Mouse (Mus musculus) G1E (cell line): ENCODE data around the gene Lrrc31. TPM values are rescaled to one million over a fixed set of nuclear protein-coding genes. Genes with fewer than 3 reads are reported as not detected.

Experiments used
- ATAC-seq: 2 replicates; pipeline ENCODE4 v1.8.0; 2016; ENCODE audit warnings: mild to moderate bottlenecking; ENCODE audit not compliant: insufficient number of reproducible peaks, poor library complexity, low FRiP score, severe bottlenecking; ENCODE audit errors: extremely low read depth
- DNase-seq: peaks from one replicate; pipeline ENCODE4 v3.0.0; 2012; ENCODE audit warnings: low spot score
- H3K27me3 ChIP-seq: 2 replicates; pipeline ENCODE4 v1.6.1; 2012; ENCODE audit warnings: mild to moderate bottlenecking, low read length, inconsistent platforms; ENCODE audit not compliant: insufficient read depth
- H3K36me3 ChIP-seq: replicated peaks from 2 replicates; pipeline ENCODE3; 2012; ENCODE audit warnings: mild to moderate bottlenecking, inconsistent platforms
- H3K4me1 ChIP-seq: 2 replicates; pipeline ENCODE4 v1.6.1; 2012; ENCODE audit warnings: low read depth, low read length, inconsistent platforms, mixed read lengths; ENCODE audit not compliant: insufficient read depth
- H3K4me3 ChIP-seq: 2 replicates; pipeline ENCODE4 v1.5.1; 2012; ENCODE audit warnings: low read depth, mild to moderate bottlenecking, inconsistent platforms, low read length, moderate library complexity, mixed read lengths
- H3K9me3 ChIP-seq: replicated peaks from 2 replicates; pipeline ENCODE4 v1.6.1; 2012; ENCODE audit warnings: inconsistent platforms
- CTCF ChIP-seq: IDR thresholded peaks from 2 replicates; pipeline ENCODE4 v1.5.1; 2012; ENCODE audit warnings: low read depth, low read length, inconsistent platforms, mixed read lengths
- GATA1 ChIP-seq: IDR thresholded peaks from 2 replicates; pipeline ENCODE4 v1.6.1; 2012; ENCODE audit warnings: borderline replicate concordance, low read length, inconsistent platforms, mixed read lengths
- GATA2 ChIP-seq: IDR thresholded peaks from 2 replicates; pipeline ENCODE4 v1.6.1; 2012; ENCODE audit warnings: low read depth, low read length, inconsistent platforms, borderline replicate concordance
- POLR2AphosphoS5 ChIP-seq: IDR thresholded peaks from 2 replicates; pipeline ENCODE4 v1.6.1; 2012; ENCODE audit warnings: low read depth, low read length, inconsistent platforms; ENCODE audit not compliant: insufficient replicate concordance
- TAL1 ChIP-seq: conservative IDR thresholded peaks from 2 replicates; pipeline ENCODE4 v1.6.1; 2012; ENCODE audit warnings: low read depth, low read length, inconsistent platforms, mixed read lengths
- polyA plus RNA-seq: library from polyadenylated mRNA; stranded (reverse); fragments of >175 nt; gene quantifications from 2 replicates; pipeline ENCODE4 v1.2.3, GENCODE M21; 2012
- total RNA-seq, 2 experiments: library from RNA; stranded (forward) in 1 of 2; stranded (reverse) in 1 of 2; fragments of 200-1000 nt in 1 of 2; fragments of >200 nt in 1 of 2; fragmentation: Nextera tagmentation in 1 of 2; gene quantifications; 2 replicates each; pipeline ENCODE4 v1.2.3; 2014 to 2017

Gene Lrrc31
- total and polyA plus RNA-seq, 3 experiments = 1.7 TPM; not detected in 2

- TF ChIP-seq TAL1 = no peak
- TF ChIP-seq GATA1 = no peak
- no peak for TF ChIP-seq CTCF
- no peak for TF ChIP-seq POLR2AphosphoS5
- no peak for TF ChIP-seq GATA2
- DNase-seq = no peak
- ATAC-seq = no peak
Measured at GRCm38 (mm10) chr3:30658486-30658885, 41.2 kb downstream of the Lrrc31 start.

GRCm38 (mm10) chr3:30655937-30656336, 43.7 kb downstream of the Lrrc31 start:
- Histone ChIP-seq H3K4me3 (no peak overlapping the region), H3K9me3 (no peaks in the 10 kb centered on the region), H3K27me3 (peaks cover 3% of the 10 kb centered on the region; the same call in 1 of the 2 replicates), H3K4me1 (no peaks in the 10 kb centered on the region), H3K36me3 (no peaks in the 10 kb centered on the region)
- ATAC-seq = no peak
- TF ChIP-seq GATA1 (no peak), CTCF (no peak), POLR2AphosphoS5 (no peak), GATA2 (no peak), TAL1 (no peak)
- no peak for DNase-seq

More at GRCm38 (mm10) chr3:30658486-30658885, 41.2 kb downstream of the Lrrc31 start:
- Histone ChIP-seq H3K36me3 (no peaks in the 10 kb centered on the region), H3K27me3 (peaks cover 3% of the 10 kb centered on the region; the same call in 1 of the 2 replicates), H3K4me3 (no peak overlapping the region), H3K4me1 (no peaks in the 10 kb centered on the region), H3K9me3 (no peaks in the 10 kb centered on the region)

GRCm38 (mm10) chr3:30650062-30650841, 49.4 kb downstream of the Lrrc31 start:
- no peak for TF ChIP-seq POLR2AphosphoS5
- no peak for TF ChIP-seq CTCF
- no peak for TF ChIP-seq GATA1
- TF ChIP-seq GATA2 = no peak
- no peak for TF ChIP-seq TAL1
- H3K27me3 ChIP-seq = peaks cover 19% of the 10 kb centered on the region
- no peak overlapping the region for H3K4me3 ChIP-seq

GRCm38 (mm10) chr3:30648466-30648865, 51.2 kb downstream of the Lrrc31 start:
- H3K9me3 ChIP-seq = no peaks in the 10 kb centered on the region
- TF ChIP-seq POLR2AphosphoS5 (no peak), CTCF (no peak), TAL1 (no peak), GATA2 (no peak), GATA1 (no peak)
- DNase-seq (no peak), ATAC-seq (no peak)
- H3K4me1 ChIP-seq = peaks cover 5% of the 10 kb centered on the region
- peaks cover 19% of the 10 kb centered on the region for H3K27me3 ChIP-seq
- no peaks in the 10 kb centered on the region for H3K36me3 ChIP-seq
- H3K4me3 ChIP-seq = no peak overlapping the region

More at GRCm38 (mm10) chr3:30650062-30650841, 49.4 kb downstream of the Lrrc31 start:
- no peaks in the 10 kb centered on the region for H3K9me3 ChIP-seq
- ATAC-seq = no peak
- peaks cover 5% of the 10 kb centered on the region for H3K4me1 ChIP-seq
- no peaks in the 10 kb centered on the region for H3K36me3 ChIP-seq
- DNase-seq = no peak

- H3K4me3 ChIP-seq = no peak within 1 kb of the TSS
- no peak for DNase-seq
- peaks cover 19% of the 10 kb centered on the region for H3K27me3 ChIP-seq
- no peaks in the 10 kb centered on the region for H3K36me3 ChIP-seq
- peaks cover 5% of the 10 kb centered on the region for H3K4me1 ChIP-seq
- H3K9me3 ChIP-seq = no peaks in the 10 kb centered on the region
- ATAC-seq = peak; percentile 28; the same call in 1 of the 2 replicates
- TF ChIP-seq POLR2AphosphoS5 (no peak), GATA2 (no peak), CTCF (no peak), TAL1 (no peak), GATA1 (no peak)
Measured at GRCm38 (mm10) chr3:30647440-30648090, 52.1 kb downstream of the Lrrc31 start, which contains the start of gene Lrrc34. Gene Lrrc34, minus strand, starts transcription at chr3:30647869.

- H3K4me3 ChIP-seq = no peak overlapping the region
- no peak for ATAC-seq
- H3K9me3 ChIP-seq = no peaks in the 10 kb centered on the region
- H3K36me3 ChIP-seq = no peaks in the 10 kb centered on the region
- peaks cover 19% of the 10 kb centered on the region for H3K27me3 ChIP-seq
- no peak for DNase-seq
- TF ChIP-seq CTCF (no peak), POLR2AphosphoS5 (no peak), TAL1 (no peak), GATA2 (no peak), GATA1 (no peak)
- H3K4me1 ChIP-seq = peaks cover 5% of the 10 kb centered on the region
Measured at GRCm38 (mm10) chr3:30646761-30647160, 52.9 kb downstream of the Lrrc31 start.
